In genomic region chr9:8100962-8101361, GRCm38 (mm10) we compare ENCODE assay signal across 19 mouse cellular contexts. TPM values are rescaled to one million over a fixed set of nuclear protein-coding genes. Genes with fewer than 3 reads are reported as not detected.
"Had no signal": no experiment of that assay in that cellular context is flagged by ENCODE, and none has a peak within 500 bp of the region (broad histone marks: within the 10 kb centered on the region; RNA-seq: fewer than 3 reads in every experiment).

No protein-coding gene starts in this region.

- H3K27me3 ChIP-seq: lung, embryonic 15.5 days; megakaryocyte, embryonic 14.5 days; midbrain, embryonic 13.5 days; midbrain, embryonic 15.5 days; neural tube, embryonic 12.5 days had no signal

- H3K9me3 ChIP-seq: lung, embryonic 15.5 days; megakaryocyte, embryonic 14.5 days; midbrain, embryonic 10.5 days; midbrain, embryonic 13.5 days; midbrain, embryonic 15.5 days; neural tube, embryonic 12.5 days had no signal

- DNase-seq: lung, adult 2 months; lung, postnatal 14 days; lung, postnatal 36 days; right cerebral cortex, postnatal 14 days; right cerebral cortex, postnatal 4 days; spleen, adult 18-20 months; thymus, adult 18-20 months; thymus, postnatal 14 days; thymus, postnatal 36 days had no signal

- H3K9ac ChIP-seq: lung, embryonic 15.5 days; midbrain, embryonic 13.5 days; midbrain, embryonic 15.5 days; neural tube, embryonic 12.5 days had no signal

- H3K36me3 ChIP-seq: lung, embryonic 15.5 days; midbrain, embryonic 13.5 days; midbrain, embryonic 15.5 days; neural tube, embryonic 12.5 days had no signal

- H3K27ac ChIP-seq: lung, embryonic 15.5 days; macrophage; midbrain, embryonic 10.5 days; midbrain, embryonic 13.5 days; midbrain, embryonic 15.5 days; neural tube, embryonic 12.5 days had no signal

- H3K4me2 ChIP-seq: lung, embryonic 15.5 days; midbrain, embryonic 13.5 days; midbrain, embryonic 15.5 days; neural tube, embryonic 12.5 days had no signal

- H3K4me3 ChIP-seq: lung, embryonic 15.5 days; megakaryocyte, embryonic 14.5 days; midbrain, embryonic 10.5 days; midbrain, embryonic 13.5 days; midbrain, embryonic 15.5 days; neural tube, embryonic 12.5 days had no signal

- H3K4me1 ChIP-seq: lung, embryonic 15.5 days; megakaryocyte, embryonic 14.5 days; midbrain, embryonic 10.5 days; midbrain, embryonic 13.5 days; midbrain, embryonic 15.5 days; neural tube, embryonic 12.5 days had no signal

- ATAC-seq: lung, postnatal 0 days; midbrain, embryonic 13.5 days; midbrain, embryonic 15.5 days had no signal

RNA-seq across cellular contexts. Expression of gene Cep126, which starts 33.1 kb away (rescaled TPM):
- total RNA-seq: monocyte, adult 5-6 weeks; neutrophil, adult 5-6 weeks had no signal

RNA-seq across cellular contexts. Expression of gene Cfap300, which starts 58.3 kb away (rescaled TPM):
- total RNA-seq: monocyte, adult 5-6 weeks; neutrophil, adult 5-6 weeks had no signal
- polyA plus RNA-seq: macrophage had no signal
